Mouse (Mus musculus) liver, postnatal 0 days (tissue): ENCODE measurements around the gene Galnt10.

Experiments
- CTCF ChIP-seq: sonication (generic); IDR thresholded peaks from 2 replicates; pipeline ENCODE4 v1.5.1; 2016; ENCODE audit warnings: antibody characterized with exemption, low read depth
- EP300 ChIP-seq: IDR thresholded peaks from 2 replicates; pipeline ENCODE4 v1.6.1; 2016; ENCODE audit warnings: antibody characterized with exemption, low read depth, mild to moderate bottlenecking

- TF ChIP-seq CTCF (no peak), EP300 (no peak)
Observed at GRCm38 (mm10) chr11:57677261-57677660, 32.0 kb downstream of the Galnt10 start.
